Mouse (Mus musculus) right cerebral cortex, postnatal 25 days (tissue): ENCODE measurements around the gene Olfr1416.

Source experiments
- DNase-seq: peaks from one replicate; pipeline ENCODE4 v3.0.0; 2022

Olfr1416 gene

GRCm38 (mm10) chr1:92431420-92431819, 53.5 kb downstream of the Olfr1416 start:
- no peak for DNase-seq

GRCm38 (mm10) chr1:92430991-92431390, 53.9 kb downstream of the Olfr1416 start:
- no peak for DNase-seq
